Mouse (Mus musculus) intestine, embryonic 16.5 days (tissue): ENCODE measurements around the gene Cemip2. TPM values are rescaled to one million over a fixed set of nuclear protein-coding genes. Genes with fewer than 3 reads are reported as not detected.

Source experiments
- ATAC-seq: fragments of 200-750 bp; cut with Nextera tagmentation; 2 replicates; pipeline ENCODE4 v1.8.0; 2017; ENCODE audit warnings: moderate TSS enrichment, moderate library complexity
- H3K27ac ChIP-seq: fragments of 300-500 bp; sonication (generic); 2 replicates; pipeline ENCODE4 v1.5.1; 2014; ENCODE audit warnings: mild to moderate bottlenecking, low read length
- H3K27me3 ChIP-seq: fragments of 300-500 bp; sonication (generic); replicated peaks from 2 replicates; pipeline ENCODE4 v1.6.1; 2014; ENCODE audit warnings: low read length, control low read depth, mixed read lengths; ENCODE audit not compliant: control insufficient read depth, insufficient read depth
- H3K36me3 ChIP-seq: fragments of 300-500 bp; sonication (generic); 2 replicates; pipeline ENCODE4 v1.6.1; 2014; ENCODE audit warnings: low read length, control low read depth; ENCODE audit not compliant: control insufficient read depth, insufficient read depth
- H3K4me1 ChIP-seq: fragments of 300-500 bp; sonication (generic); 2 replicates; pipeline ENCODE4 v1.6.1; 2014; ENCODE audit warnings: low read length, control low read depth, mixed read lengths; ENCODE audit not compliant: control insufficient read depth, insufficient read depth
- H3K4me2 ChIP-seq: fragments of 300-500 bp; sonication (generic); 2 replicates; pipeline ENCODE4 v1.6.1; 2014; ENCODE audit warnings: low read depth, low read length, control low read depth
- H3K4me3 ChIP-seq: fragments of 300-500 bp; sonication (generic); 2 replicates; pipeline ENCODE4 v1.5.1; 2014; ENCODE audit warnings: mild to moderate bottlenecking, low read length
- H3K9ac ChIP-seq: fragments of 300-500 bp; sonication (generic); 2 replicates; pipeline ENCODE4 v1.6.1; 2014; ENCODE audit warnings: low read depth, low read length
- H3K9me3 ChIP-seq: fragments of 300-500 bp; sonication (generic); 2 replicates; pipeline ENCODE4 v1.6.1; 2016; ENCODE audit warnings: low read length, control low read depth; ENCODE audit not compliant: control insufficient read depth
- WGBS: fragments of 180-500 bp; shearing (Covaris S2); extraction: QIAGEN DNeasy Blood & Tissue Kit; methylation state at CpG from one replicate; pipeline ENCODE4 v1.1.7; 2014; 5-methylcytosine and 5-hydroxymethylcytosine counted together
- polyA plus RNA-seq: library from polyadenylated mRNA; unstranded; fragments of >200 nt; fragmentation: Nextera tagmentation; extraction: Ambion mirVana; gene quantifications from 2 replicates; pipeline ENCODE4 v1.2.1, GENCODE M21; 2015

The Cemip2 gene
- polyA plus RNA-seq, 1 experiment from 2014 or later, result 7.3 TPM

DNA sequence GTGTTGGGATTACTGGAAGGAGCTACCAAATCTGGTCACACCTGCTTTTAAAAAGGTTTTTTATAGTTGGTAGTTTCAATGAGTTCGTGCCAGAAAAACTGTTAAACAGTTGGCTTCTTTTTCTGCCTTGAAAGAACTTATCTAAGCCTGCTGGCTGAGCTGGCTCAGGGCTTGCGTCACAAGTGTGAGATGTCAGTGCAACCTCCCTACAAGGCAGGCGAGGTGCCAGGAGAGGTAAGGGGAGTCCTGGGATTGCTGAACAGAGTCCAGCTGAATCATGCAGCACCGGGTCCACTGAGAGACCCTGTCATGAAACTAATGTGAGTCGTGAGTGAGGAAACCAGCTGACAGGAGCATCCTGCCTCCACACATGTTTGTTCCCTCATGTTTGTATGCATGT is 41.4 kb downstream of the Cemip2 start:
- H3K9ac ChIP-seq, result no peak overlapping the region
- H3K4me2 ChIP-seq, result no peak overlapping the region
- no peak for ATAC-seq
- no peak overlapping the region for H3K4me3 ChIP-seq
- no peaks in the 10 kb centered on the region for H3K4me1 ChIP-seq
- 74% methylated on average over 5 of the region's 5 CpGs for WGBS
- no peaks in the 10 kb centered on the region for H3K27me3 ChIP-seq
- H3K9me3 ChIP-seq, result no peaks in the 10 kb centered on the region
- no peak overlapping the region for H3K27ac ChIP-seq
- peaks cover 8% of the 10 kb centered on the region; the same call in 1 of the 2 replicates for H3K36me3 ChIP-seq

DNA sequence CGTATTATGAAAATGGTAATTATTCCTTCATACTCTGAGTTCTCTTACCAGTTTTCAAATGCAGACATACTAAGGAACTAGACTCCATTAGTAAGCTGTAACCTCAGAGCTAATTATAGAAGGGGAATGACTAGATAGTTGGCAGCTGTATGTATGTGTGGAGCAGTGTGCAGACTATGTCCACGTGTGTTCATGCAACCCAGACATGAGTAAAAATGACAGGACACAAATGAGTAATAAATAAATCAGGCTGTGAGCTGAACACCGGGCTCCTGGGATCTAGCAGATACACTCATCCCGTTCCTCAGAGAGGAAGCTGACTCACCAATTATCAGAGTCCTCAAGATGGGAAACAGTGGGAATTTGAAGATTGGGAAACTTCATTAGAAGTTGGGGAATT is 42.0 kb downstream of the Cemip2 start:
- Histone ChIP-seq H3K36me3 (peaks cover 8% of the 10 kb centered on the region; the same call in 1 of the 2 replicates), H3K4me3 (no peak overlapping the region), H3K27me3 (no peaks in the 10 kb centered on the region), H3K9ac (no peak overlapping the region), H3K27ac (no peak overlapping the region), H3K9me3 (no peaks in the 10 kb centered on the region), H3K4me1 (no peaks in the 10 kb centered on the region), H3K4me2 (no peak overlapping the region)
- WGBS, result 68% methylated on average over 4 of the region's 4 CpGs
- no peak for ATAC-seq

DNA sequence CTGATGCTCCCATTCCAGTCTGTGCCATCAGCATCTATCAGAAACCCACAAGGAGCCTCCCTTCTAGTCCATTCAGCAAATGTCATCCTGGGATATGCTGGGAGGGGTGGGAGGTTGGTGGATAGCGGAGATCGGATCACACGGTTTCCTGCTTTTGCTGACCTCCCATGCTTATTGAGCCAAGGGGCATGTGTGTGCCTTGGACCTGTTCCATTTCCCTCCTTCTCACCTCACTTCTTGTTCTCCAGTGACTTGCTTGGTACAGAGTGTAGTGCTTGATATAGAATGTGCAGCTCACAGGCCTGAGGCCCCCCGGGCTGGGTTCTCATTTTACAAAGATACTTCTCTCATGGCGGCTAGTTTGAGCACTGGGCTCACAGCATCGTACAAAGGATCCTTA is 43.7 kb downstream of the Cemip2 start:
- Histone ChIP-seq H3K9ac (no peak overlapping the region), H3K4me1 (no peaks in the 10 kb centered on the region), H3K27me3 (no peaks in the 10 kb centered on the region), H3K4me2 (no peak overlapping the region), H3K9me3 (no peaks in the 10 kb centered on the region), H3K4me3 (no peak overlapping the region), H3K27ac (no peak overlapping the region), H3K36me3 (peaks cover 5% of the 10 kb centered on the region; the same call in 1 of the 2 replicates)
- 83% methylated on average over 6 of the region's 6 CpGs for WGBS
- no peak for ATAC-seq

DNA sequence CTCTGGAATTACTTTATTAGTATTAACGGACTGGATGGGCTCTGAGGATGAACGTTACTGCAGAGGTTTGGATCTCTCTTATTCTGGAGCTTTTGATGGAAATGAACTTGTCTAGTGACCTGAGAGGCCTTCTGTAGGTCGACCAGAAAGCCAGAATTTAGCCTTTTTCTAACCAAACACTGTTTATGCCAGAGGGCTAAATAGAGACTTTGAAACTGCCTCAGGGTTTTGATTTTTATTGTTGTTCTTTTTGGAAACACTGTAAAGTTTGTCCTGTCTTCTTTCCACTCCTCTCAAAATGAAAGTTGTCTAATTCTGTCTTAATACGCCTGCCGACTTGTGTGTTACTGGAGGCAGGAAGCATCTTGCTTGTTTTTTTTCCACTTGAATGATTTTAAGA is 46.0 kb downstream of the Cemip2 start:
- Histone ChIP-seq H3K27me3 (no peaks in the 10 kb centered on the region), H3K4me3 (no peak overlapping the region), H3K9ac (no peak overlapping the region), H3K4me2 (no peak overlapping the region), H3K9me3 (no peaks in the 10 kb centered on the region), H3K4me1 (no peaks in the 10 kb centered on the region), H3K27ac (no peak overlapping the region), H3K36me3 (no peaks in the 10 kb centered on the region)
- WGBS, result 87% methylated on average over 5 of the region's 5 CpGs
- ATAC-seq, result no peak

DNA sequence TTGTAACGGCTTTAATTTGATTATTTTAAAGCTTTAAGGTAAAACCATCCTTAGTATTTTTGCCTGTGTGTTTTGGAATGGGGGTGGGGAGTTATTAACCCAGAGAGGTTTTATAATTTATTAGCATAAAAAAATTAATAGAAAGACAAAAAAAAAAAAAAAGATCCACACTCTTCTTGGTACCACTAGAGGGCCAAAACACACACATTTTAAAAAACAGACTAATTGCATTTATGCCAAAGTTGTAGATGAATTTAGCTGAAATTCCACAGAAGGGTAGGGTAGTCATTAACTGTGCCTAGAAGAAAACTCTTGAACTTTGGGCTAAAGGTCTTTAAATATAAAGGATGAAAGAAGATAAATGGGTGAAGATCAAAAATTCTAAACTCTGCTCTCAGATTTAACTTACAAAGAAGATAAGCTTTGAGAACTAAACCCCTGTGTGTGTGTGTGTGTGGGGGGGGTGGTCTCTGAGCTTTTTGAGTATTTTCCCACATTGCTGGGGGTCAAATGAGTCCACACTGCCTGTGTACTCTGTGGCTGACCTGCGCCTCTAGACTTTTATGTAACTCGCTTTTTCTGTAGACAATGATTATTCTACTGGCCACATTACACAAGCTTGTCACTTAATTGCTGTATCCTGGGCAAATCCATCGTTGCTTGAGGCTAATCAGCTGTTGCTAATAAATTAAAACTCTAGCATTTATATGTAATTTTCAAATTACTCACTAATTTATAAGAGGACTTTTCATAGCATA is 47.2 kb downstream of the Cemip2 start:
- Histone ChIP-seq H3K4me3 (no peak overlapping the region), H3K4me2 (no peak overlapping the region), H3K36me3 (0 out of 2 replicates have a peak, but pooled peaks cover 5% of the 10 kb centered on the region), H3K9me3 (no peaks in the 10 kb centered on the region), H3K27me3 (no peaks in the 10 kb centered on the region), H3K9ac (no peak overlapping the region), H3K27ac (no peak overlapping the region), H3K4me1 (no peaks in the 10 kb centered on the region)
- WGBS, result 85% methylated on average over 4 of the region's 4 CpGs
- ATAC-seq, result no peak

DNA sequence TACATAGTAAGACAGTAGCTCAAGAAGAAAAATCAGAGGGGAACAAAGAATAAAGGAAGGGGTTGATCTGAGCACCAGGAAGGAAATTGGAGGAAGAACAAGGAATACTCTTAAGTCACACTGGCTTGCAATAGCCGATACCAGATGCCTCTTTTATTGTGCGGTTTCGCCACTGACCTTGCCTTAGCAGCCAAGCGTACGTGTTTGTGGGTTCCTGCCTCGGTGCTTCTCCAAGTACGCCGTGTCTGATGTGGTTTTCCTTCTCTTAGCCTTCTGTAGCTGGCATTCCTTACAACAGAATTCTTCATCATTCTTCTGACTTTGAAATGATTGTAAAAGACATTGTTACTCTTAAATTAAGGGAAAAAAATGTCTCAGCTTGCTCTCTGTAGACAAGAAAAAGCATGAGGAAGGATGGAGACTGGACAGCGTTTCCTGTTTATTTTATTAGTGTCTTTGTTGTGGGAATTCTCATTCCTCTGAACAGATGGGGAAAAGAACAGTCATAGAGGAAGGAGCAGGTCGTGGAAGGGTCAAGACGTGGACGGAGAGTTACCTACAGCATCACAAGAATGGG is 55.4 kb downstream of the Cemip2 start:
- Histone ChIP-seq H3K36me3 (peaks cover 13% of the 10 kb centered on the region; the same call in 1 of the 2 replicates), H3K9ac (no peak overlapping the region), H3K9me3 (no peaks in the 10 kb centered on the region), H3K27ac (no peak overlapping the region; the same call in 1 of the 2 replicates), H3K4me3 (no peak overlapping the region), H3K4me1 (no peaks in the 10 kb centered on the region), H3K27me3 (no peaks in the 10 kb centered on the region), H3K4me2 (no peak overlapping the region)
- ATAC-seq, result no peak
- WGBS, result 51% methylated on average over 12 of the region's 12 CpGs

DNA sequence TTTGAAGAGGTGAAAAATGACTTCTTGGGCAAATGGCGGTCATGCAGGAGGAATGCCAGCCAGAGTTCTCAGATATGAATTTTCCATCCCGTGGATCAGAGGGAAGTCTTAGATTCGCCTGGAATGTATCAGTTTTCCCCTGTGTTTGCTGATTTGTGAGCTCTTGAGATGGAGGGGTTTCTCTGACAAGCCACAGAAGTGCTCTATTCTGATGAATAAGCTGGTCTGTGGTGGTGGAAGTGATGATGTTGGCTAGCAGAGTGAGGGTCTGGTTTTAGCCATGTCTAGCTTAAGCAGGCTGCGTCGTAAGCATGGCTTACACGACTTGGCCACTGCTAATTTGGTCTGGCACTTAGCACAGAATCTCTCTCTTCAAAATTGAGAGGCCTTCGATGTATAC is 56.8 kb downstream of the Cemip2 start:
- Histone ChIP-seq H3K4me2 (no peak overlapping the region), H3K9ac (no peak overlapping the region), H3K27me3 (no peaks in the 10 kb centered on the region), H3K4me3 (no peak overlapping the region), H3K4me1 (no peaks in the 10 kb centered on the region), H3K36me3 (peaks cover 12% of the 10 kb centered on the region; the same call in 1 of the 2 replicates), H3K9me3 (no peaks in the 10 kb centered on the region), H3K27ac (no peak overlapping the region)
- WGBS, result 77% methylated on average over 7 of the region's 7 CpGs
- no peak for ATAC-seq

DNA sequence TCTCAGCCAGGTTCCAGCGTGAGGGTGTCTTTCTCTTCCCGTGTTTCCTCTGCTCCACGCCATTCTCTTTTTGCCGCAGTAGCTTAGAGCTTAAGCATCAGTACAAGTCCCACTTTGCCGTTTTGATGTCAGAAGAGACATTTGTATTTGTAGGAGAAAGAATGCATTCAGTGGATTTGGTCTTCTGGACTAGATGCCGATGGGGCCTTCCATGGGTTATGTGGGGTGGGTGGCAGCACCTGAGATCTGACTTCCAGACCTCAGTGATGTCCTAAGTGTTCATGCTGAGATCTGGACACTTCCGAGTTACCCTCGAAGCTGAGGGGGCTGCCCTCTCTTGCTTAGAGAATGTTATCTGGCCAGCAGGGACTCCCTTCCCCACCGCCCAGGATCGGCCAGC is 72.6 kb downstream of the Cemip2 start:
- Histone ChIP-seq H3K4me3 (no peak overlapping the region), H3K36me3 (0 out of 2 replicates have a peak, but pooled peaks cover 6% of the 10 kb centered on the region), H3K4me1 (no peaks in the 10 kb centered on the region), H3K27me3 (no peaks in the 10 kb centered on the region), H3K9ac (no peak overlapping the region), H3K4me2 (no peak overlapping the region), H3K9me3 (no peaks in the 10 kb centered on the region), H3K27ac (no peak overlapping the region)
- whole genome bisulfite sequencing, result 89% methylated on average over 10 of the region's 10 CpGs
- no peak for ATAC-seq

DNA sequence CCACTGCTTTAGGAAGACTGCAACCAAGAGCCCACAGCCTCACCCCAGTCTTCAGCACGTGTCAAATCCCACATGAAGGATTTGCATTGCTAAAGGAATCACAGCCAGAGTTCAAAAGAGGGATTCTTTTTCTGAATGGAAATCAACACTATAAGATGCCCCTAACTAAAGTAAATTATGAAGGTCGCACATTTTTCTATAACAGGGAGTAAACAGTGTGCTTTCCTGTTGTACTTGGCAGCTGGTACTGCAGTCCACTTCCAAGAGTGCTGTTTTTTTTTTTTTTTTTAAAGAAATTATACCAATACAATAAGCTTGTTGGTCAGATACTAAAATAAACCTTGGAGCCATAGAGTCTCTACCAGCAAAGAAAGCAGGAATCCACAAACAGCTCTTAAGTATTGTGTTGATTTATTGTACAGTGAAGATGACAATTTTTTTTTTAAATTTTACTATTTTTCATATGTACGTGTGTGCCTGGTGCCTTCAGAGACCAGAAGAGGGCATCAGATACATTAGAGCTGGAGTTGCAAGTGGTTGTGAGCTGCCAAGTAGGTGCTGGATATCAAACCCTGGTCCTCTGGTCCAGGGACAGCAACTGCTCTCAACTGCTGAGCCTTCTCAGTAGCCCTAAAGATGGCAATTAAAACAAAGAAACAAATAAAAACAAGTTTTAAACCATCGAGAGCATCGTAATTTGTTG is 76.5 kb downstream of the Cemip2 start:
- no peaks in the 10 kb centered on the region for H3K4me1 ChIP-seq
- H3K27ac ChIP-seq, result no peak overlapping the region
- no peak overlapping the region for H3K4me2 ChIP-seq
- H3K27me3 ChIP-seq, result no peaks in the 10 kb centered on the region
- ATAC-seq, result no peak
- WGBS, result 88% methylated on average over 5 of the region's 5 CpGs
- 0 out of 2 replicates have a peak, but pooled peaks cover 11% of the 10 kb centered on the region for H3K36me3 ChIP-seq
- H3K4me3 ChIP-seq, result no peak overlapping the region
- H3K9me3 ChIP-seq, result no peaks in the 10 kb centered on the region
- no peak overlapping the region for H3K9ac ChIP-seq
